Mouse (Mus musculus) kidney, adult 9 months (tissue): ENCODE data around the gene Arrdc3.
"Not testable (repeated sequence)": the region's sequence is repeated elsewhere in the genome, so short reads cannot be mapped to it uniquely, and the experiment has no call there.

Experiments
- DNase-seq: peaks from one replicate; pipeline ENCODE4 v3.0.0; 2022

Gene Arrdc3

DNA sequence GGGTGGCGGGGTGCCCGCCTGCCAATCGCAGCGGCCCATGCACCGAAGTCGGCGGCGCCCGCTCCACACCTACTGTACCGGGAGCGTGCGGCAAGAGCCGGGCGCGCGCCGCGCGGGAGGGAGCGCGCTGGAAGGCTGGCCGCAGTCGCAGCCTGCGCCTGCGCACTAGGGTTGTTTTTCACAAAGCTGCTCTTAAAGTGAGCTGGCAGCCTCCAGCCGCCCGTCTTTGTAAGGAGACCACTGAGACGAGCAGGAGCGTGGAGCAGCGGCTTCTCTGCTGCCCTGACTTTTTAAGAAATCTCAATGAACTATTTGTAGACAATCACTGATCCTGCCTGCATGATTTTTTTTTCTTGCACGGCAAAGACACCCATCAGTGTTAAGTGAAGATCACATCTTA is at the start of gene Arrdc3:
Gene Arrdc3 (plus strand): TSS at position 195 of the 400 bp plus-strand sequence.
- peak; percentile 98 for DNase-seq

DNA sequence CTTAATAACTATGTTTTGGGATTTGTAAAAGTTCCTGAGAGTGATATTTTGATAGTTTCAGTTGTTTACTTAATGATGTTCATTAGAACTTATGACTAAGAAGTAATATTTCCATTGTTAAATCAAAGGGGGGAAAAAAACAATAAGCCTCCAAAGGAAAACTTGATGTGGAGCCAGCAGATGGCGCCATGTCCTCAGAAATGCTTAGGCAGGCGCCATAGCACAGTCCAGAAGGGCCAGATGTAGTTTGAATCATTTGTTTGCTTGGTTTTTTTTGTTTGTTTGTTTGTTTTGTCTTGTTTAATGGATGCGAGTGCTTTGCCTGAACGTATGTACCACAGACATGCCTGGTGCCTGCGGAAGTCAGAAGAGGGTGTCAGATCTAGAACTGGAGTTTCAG is 21.0 kb upstream of the Arrdc3 start:
- DNase-seq = peak; percentile 68

DNA sequence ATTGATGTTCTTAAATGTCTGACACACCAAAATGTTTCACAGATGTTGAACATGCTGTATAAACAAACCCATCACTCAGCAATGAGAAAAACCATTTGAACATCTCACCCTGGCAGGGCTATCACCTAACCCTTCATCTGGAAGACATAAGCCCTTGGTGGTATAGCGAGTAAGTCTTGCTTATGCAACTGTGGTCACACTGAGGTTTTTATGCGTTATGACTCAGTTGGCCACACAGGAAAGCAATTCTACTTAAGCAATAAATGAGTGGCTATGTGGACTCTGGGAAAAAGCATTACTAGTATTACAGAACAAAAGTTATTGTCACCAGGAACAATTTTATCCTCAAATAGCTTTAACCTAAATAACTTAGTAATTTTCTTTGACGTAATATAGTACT is 19.0 kb upstream of the Arrdc3 start:
- no peak for DNase-seq

DNA sequence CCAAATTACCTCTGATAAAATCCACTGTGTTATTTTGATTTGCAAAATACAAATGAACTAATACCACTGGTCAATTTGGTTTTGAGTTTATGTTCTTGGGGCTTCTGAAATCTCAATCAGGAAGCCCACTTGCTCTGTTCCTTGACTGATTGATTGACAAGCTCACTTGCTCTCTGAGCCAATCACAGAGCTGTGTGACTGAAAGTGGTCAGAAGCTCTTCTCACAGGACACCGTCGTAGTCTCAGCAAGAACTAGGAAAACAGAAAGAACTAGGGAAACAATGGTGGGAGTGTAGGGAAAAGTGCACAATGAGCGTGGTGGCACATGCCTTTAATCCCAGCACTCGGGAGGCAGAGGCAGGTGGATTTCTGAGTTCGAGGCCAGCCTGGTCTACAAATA is 8.1 kb upstream of the Arrdc3 start:
- no peak for DNase-seq

DNA sequence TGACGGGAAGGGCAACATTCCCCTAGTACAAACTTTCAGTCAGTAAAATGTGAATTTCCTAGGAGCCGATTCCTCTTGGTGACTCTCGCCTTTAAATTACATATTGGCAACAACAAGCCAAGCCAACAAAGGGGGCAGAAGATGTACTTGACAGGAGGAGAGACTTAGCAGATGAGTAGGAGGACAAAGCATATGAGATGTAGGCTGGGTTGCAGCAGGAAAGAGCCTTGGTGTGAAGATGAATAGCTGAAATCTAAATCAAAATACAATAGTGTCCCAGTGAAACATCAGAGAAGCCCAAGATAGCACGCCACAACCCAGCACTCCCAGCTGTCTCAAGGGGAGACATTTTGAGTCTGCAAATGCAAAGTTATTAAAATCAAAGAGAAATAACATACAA is 2.4 kb upstream of the Arrdc3 start:
- DNase-seq = no peak

DNA sequence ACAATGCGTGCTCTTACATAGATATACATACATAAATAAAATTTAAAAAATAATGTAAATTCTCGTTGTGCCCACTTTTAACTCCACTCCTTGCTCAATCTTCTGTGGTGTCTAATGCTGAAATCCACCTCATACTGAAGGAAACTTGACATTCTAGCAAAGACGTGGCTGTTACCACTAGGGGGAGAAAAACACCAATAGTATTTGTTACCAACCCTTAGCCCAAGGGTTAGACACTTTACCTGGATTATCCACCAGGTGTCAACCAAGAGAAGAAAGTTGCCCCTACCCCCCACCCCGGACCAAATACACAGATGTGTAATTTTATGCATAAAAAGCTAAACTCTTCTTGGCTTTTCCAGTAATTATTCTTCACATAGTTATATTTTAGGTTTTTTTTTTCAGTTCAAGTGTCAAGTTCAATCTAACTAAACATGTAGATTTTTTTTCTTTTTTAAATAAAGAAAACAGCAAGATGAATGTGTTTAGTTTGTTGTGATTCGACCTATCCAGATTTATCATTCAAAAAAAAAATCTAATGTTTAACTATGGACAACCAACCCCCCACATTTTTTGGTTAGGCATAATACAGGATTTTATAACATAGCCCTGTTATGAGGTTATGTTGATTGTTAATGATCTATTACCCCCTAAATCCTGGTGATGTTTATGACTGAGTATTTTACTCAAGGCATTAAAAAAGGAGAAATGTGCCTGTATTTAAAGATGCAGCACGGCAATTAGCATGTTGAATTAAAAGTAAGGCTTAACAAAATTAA is 1.3 kb upstream of the Arrdc3 start:
- DNase-seq = peak; percentile 90

DNA sequence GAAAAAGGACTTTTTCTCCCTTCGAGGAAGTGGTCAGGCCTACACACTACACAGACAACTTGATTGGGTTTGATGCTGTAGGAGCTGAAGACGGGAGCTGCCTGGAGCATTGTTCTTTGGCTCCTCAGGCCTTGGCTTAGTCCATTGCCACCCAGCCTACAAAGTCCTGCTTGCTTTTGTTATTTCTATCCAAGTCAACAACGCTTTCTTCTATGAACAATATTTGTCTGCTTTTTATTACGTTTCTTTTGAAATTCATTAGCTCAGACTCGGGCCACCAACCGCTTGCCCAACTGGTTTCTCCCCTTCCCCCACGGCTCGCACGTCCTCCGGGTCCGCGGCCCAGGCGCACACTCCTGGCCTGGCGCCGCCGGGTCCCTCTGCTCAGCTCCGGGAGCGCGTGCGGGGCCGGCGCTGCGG is 458 bp upstream of the Arrdc3 start:
- no peak for DNase-seq

DNA sequence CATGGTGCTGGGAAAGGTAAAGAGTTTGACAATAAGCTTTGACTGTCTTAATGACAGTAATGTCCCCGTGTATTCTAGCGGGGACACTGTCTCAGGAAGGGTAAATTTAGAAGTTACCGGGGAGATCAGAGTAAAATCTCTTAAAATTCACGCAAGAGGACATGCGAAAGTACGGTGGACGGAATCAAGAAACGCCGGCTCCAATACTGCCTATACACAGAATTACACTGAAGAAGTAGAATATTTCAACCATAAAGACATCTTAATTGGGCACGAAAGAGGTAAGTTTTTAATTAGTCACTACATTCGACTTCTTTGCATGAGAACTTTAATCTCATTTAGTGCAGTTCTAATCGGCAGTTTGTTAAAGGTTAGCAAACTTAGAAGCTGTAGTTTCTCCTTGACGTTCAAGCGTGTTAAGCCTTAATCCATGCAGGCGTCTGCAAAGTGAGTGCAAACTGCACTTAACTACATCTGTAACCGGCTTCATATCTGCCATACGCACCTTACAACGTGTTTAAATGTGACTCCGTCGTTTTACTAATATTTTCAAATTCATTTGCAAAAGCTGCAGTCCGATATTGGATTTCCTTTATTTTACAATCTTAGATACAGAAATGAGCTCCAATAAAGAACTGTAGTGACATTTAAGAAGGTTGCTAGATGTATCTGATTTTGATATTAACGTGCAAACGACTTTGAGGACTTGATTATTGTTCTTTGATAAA is 629 bp downstream of the Arrdc3 start:
- DNase-seq = peak; percentile 69

DNA sequence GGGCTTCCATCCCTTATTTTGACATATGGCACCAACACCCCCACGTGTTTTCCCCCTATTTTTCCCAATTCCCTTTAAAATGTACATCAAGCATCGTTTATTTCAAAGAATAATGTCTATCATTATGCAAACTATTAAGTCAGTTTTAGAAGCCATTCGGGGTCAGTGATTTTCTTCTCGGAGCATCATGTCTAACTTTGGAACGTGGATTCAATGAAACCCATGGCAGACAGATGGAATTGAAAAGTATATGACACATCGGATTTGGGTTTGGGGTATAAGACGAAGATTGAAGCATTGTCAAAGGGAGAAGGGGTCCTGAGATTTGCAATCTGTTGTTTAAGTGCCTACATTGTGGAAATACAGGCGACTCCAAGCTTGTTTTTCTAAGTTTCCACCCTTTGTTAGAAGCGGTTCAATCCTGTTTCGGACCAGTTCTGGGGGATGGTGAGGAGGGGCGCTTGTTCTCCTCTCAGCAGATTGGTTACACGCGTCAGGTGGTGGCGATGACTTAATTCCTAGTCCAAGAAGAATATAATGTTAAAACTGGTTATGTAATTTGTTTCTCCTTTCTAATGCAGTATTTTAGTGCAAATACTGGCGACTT is 1.3 kb downstream of the Arrdc3 start:
- peak; percentile 85 for DNase-seq

DNA sequence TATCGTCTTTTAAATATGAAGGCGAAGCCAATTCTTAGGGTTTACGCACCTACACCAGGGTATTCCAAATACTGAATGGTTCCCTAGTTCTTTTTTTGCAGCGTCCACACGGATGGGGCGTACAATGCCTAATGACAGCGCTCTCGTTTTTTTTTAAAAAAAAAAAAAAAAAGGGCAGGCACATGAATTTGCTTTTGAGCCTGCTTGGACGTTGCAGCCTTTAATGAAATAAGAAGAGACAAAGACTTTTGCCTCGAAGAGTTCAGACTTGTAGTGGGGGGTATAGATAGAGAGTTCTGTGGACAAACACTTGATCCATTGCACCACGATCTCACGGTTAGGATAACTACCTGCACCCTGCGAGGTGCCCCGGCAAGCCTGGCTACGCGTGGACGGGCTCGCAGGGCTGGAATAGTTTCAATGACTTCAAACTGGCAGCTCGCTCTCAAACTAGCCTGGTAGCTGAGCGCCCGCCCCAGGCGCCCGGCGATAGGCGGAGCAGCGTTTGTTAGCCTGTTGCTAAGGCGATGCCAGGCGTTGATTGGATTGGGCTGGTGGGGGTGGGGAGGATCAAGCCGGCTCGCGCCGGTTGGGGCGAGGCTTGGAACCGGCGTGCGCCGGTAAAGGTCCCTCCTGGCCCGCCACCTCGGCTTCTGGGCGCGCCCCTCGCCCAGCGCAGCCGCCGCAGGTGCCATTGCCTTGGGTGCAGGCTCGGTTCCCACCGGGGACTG is 2.1 kb downstream of the Arrdc3 start:
- DNase-seq = peak; percentile 97

DNA sequence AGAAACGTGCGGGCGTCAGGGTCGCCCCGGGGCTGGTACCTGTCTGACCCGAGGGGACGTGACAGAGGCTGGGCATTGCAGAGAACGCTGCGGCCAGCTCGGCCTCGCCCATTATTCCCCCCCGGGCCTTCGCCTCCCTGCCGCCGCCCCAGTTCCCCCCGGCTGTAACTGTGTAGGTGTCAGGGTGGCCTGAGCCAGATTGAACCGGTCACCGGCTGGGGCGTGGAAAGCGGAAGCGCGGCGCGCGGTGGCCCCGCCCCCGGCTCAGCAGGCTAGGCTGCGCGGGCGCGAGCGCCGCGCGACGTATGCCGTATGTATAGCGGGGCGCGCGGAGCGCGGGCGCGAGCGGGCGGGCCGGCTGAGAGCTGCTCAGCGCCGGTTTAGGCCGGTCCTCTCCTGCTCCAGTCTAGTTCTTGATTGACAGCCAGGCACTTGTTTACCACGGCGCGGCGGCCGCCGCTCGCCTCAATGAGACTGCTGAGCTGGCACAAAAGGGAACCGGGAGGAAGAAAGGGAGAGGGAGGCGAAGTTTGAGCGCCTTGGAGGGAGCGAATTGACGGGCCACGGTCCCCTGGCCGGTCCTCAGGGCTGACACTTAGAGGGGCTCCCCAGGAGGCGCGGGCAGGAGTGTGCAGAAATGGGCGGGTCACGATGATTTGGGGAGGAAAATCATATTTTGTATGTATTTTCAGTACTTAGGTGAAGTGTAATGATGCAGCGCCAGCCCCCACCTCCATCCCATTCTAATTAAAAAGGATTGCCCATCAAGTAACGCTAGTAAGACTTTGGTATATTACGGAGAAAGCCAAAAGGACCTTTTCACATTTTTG is 2.9 kb downstream of the Arrdc3 start:
- DNase-seq = peak; percentile 96

DNA sequence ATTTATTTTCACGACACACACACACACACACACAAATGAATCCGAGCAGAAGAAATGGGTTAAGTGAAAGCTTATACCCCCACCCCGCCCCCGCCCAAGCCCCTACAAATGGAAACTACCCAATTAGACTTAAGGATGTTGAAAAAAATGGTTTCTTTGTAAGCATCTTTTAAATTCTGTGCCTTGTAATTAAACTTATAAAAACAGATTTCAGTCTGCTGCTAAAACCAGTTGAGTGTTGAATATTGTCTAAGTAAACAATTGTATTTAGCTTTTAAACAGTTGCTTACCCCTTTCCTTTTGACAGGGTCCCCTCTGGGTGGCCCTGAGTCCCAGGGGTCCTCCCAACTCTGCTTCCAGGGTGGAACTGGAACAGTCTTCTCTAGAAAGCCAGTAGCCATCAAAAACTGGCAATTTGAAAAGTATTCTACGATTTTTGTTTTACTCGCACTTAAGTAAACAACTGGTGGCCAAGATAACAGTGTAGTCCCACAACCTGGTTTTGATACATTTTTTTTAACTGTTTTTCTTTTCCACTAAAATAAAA is 3.6 kb downstream of the Arrdc3 start:
- DNase-seq = no peak

DNA sequence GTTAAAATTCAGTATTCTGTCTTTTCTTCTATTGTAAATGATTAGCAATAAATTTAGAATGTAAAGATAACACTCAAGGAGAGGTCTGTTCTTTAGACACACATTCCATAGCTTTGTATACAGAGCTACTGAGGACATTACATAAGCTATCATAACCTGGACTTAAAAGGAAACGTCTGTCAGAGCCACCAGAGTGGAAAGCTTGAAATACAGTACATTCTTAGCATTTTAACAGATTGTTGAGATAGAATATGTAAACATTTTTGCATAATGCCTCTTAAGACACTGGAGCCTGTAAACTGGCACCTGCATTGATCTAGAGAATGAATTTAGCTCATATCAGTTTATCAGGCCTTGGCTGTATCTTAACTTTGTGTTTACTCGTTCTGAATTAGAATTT is 4.7 kb downstream of the Arrdc3 start:
- no peak for DNase-seq

DNA sequence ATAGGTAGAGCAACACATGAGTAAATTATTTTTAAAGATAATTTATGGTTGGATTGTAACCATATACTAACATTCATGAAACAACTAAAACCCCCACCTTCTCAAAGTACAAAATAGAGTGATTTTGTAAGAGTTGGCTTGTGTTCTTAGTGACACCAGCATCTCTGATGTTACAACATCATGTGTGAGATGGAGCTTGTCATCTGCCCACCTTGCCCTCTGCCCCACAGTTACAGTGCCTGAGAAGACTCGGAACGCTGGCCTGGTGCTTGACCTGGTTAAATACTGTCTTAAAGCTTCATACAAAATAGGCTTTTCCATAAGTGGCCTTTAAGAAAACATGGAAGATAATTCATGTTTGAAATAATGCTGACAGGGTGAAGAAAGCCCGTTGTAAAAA is 11.7 kb downstream of the Arrdc3 start:
- not testable (repeated sequence) for DNase-seq

DNA sequence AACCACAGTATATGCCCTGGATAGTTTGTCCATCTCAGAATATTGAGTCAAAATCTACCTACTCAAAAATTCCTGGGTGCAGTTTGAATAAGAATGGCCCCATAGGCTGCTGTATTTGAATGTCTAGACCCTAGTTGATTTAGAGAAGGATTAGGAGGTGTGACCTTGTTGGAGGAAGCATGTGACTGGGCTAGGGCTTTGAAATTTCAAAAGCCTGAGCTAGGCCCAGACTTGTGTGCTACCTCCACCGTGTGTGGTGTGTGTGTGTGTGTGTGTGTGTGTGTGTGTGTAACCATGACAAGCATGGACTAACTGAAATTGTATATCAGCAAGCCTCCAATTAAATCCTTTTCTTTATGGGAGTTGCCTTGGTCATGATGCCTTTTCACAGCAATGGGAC is 14.2 kb downstream of the Arrdc3 start:
- no peak for DNase-seq

DNA sequence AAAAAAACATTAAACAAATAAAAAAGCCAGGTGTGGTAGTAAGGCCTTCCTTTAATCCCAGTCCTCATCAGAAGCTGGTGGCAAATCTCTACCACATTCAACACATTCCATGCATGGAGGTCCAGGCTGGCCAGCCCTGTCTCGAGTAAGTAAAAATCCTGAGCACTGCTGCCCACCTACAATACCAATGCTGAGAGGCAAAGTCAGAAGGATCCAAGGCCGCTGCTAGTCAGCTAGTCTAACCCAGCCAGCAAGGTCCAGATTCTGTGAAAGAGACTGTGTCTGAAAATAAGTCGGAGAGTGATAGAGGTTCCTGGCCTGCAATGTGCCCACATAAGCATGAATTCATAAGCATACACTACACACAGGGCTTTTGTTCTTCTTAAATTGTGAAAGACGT is 14.9 kb downstream of the Arrdc3 start:
- DNase-seq = no peak

DNA sequence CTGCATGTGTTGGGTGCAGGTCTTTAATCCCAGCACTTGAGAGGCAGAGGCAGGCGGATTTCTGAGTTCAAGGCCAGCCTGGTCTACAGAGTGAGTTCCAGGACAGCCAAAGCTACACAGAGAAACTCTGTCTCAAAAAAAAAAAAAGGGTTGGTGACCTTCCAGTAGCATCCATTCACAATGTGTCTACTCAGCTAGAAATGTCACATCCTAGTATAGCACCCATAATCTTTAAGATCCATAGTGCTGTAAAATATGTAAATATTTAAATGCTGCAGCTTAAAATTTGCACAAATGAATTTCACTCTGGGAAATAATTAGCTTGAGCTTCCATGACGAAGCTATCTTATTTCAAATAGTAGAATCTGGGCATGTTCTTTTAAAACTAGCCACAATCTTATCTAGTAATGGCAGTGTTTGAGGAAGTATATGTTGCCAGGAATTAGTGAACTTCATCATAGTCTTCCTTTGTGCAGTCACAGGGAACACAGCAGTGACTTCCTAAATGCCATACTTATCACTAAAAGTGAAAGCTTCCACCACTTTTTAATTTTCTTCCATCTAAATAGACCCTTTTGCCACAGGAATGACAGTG is 16.3 kb downstream of the Arrdc3 start:
- no peak for DNase-seq

DNA sequence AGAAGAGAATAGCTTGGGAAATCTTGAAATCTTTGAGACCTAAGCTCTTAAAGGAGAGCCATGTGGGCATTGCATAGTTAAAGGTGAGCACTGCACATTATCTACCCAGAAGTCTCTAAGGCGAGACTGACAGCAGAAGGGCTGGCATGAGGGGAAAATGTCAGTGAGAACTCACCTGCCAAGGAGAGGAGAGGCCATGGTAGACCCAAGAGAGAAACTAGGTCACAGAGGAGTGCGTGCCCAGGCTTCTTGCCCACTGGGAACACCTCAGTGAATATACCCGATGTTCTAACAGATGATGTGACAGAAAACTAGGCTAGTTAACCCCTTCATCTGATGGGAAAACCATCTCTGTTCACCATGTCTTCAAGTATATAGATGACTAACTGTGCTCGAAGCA is 18.2 kb downstream of the Arrdc3 start:
- no peak for DNase-seq

DNA sequence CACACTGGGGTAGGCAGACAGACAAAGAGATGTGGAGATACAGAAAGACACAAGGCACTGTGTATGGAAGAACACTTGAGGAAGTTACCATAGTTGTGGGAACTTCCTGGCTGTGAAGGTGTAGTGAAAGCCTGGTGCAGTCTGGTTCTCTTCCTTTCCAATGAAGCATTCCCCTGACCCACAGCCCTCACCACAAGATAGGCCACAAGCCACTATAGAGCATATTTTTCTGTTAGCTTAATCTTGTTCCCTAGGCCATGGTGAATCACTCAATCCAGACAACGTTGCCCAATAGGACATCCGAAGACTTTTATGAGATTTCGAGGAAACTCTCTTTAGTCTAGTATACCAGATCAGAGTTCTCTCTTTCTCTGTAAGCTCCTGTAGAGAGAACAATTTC is 19.6 kb downstream of the Arrdc3 start:
- no peak for DNase-seq

DNA sequence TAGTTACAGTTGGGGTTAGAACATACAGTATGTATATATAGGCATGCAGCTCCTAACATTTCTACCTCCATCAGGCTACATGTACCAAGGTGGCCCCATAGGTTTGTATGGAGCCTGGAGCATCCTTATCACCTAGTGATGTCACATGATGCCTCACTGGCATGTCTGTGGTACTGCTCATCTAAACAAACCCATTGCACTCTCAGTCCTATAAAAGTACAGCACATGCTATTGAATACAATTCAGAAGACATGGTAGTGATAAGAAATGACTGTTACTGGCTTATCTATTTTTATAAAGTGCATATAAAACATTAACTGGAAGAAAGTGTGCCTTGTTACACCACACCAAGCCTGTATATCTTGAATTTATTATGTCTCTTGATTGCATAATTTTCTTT is 30.2 kb downstream of the Arrdc3 start:
- no peak for DNase-seq

DNA sequence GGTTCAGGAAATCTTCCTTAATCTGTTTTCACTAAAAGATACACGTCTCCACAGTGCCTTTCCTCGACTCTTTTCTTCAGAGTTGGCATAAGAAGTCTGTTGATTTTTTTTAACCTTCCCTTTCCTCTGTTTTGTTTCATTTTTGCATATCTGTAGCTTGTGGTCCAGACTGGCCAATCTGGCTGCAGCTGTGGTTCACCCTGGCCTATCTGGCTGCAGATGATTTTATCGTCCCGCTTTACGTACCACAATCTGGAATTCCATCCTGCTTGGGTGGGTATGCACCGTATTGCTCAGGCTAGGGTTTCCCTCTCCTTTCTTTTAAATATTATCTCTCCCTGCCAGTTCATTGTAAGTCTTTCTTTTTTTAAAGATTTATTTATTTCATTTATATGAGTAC is 37.8 kb downstream of the Arrdc3 start:
- DNase-seq = no peak
